Mouse (Mus musculus): ENCODE measurements at regions not wholly inside any gene's neighbourhood (a gene's known extent, or its start where the extent isn't known, plus 50 kb on each side); places are given as distances from the start of the nearest gene placed in this dataset.
A peak's percentile ranks its signal among the peaks of the same experiment; 100 is the strongest.

GRCm38 (mm10) chr14:58815616-58816539 lies 326.8 kb downstream of the 1700129C05Rik start:
- DNase-seq, result no peak

GRCm38 (mm10) chr14:58812585-58812984 lies 330.1 kb downstream of the 1700129C05Rik start:
- DNase-seq, result no peak

- DNase-seq, result no peak
These were observed 341.3 kb downstream of the 1700129C05Rik start for GRCm38 (mm10) chr14:58801402-58801861.

- DNase-seq, result no peak
These were observed 354.3 kb downstream of the 1700129C05Rik start for GRCm38 (mm10) chr14:58788190-58788945.

GRCm38 (mm10) chr14:58787618-58788017 lies 355.1 kb downstream of the 1700129C05Rik start:
- no peak for DNase-seq

- no peak for DNase-seq
These were observed 355.8 kb downstream of the 1700129C05Rik start for GRCm38 (mm10) chr14:58786791-58787491.

GRCm38 (mm10) chr14:58783201-58783600 lies 359.5 kb downstream of the 1700129C05Rik start:
- no peak for DNase-seq

- no peak for DNase-seq
These were observed 362.4 kb downstream of the 1700129C05Rik start for GRCm38 (mm10) chr14:58780306-58780705.

- no peak for DNase-seq
These were observed 364.0 kb downstream of the 1700129C05Rik start for GRCm38 (mm10) chr14:58778675-58779074.

- no peak for DNase-seq
These were observed 381.4 kb downstream of the 1700129C05Rik start for GRCm38 (mm10) chr14:58761291-58761690.

GRCm38 (mm10) chr14:58759759-58760158 lies 382.9 kb downstream of the 1700129C05Rik start:
- DNase-seq, result no peak

GRCm38 (mm10) chr14:58753781-58754180 lies 388.9 kb downstream of the 1700129C05Rik start:
- no peak for DNase-seq

- DNase-seq, result no peak
These were observed 389.6 kb downstream of the 1700129C05Rik start for GRCm38 (mm10) chr14:58753136-58753535.

- DNase-seq, result no peak
These were observed 416.3 kb downstream of the 1700129C05Rik start for GRCm38 (mm10) chr14:58726418-58726817.

GRCm38 (mm10) chr14:58714856-58715255 lies 427.8 kb downstream of the 1700129C05Rik start:
- DNase-seq, result no peak

GRCm38 (mm10) chr14:58709861-58710260 lies 432.8 kb downstream of the 1700129C05Rik start:
- no peak for DNase-seq

- DNase-seq, result no peak
These were observed 433.4 kb downstream of the 1700129C05Rik start for GRCm38 (mm10) chr14:58709281-58709680.

GRCm38 (mm10) chr14:58701765-58702164 lies 440.9 kb downstream of the 1700129C05Rik start:
- peak; percentile 48 for DNase-seq

GRCm38 (mm10) chr14:58691129-58691828 lies 451.4 kb downstream of the 1700129C05Rik start:
- DNase-seq, result no peak

GRCm38 (mm10) chr14:58687814-58688213 lies 454.9 kb downstream of the 1700129C05Rik start:
- DNase-seq, result no peak

- no peak for DNase-seq
These were observed 463.9 kb downstream of the 1700129C05Rik start for GRCm38 (mm10) chr14:58678781-58679180.

GRCm38 (mm10) chr14:58678126-58678656 lies 464.5 kb downstream of the 1700129C05Rik start:
- no peak for DNase-seq

Measured in thymus, postnatal 4 days (tissue).